Mouse (Mus musculus): ENCODE results near the gene Atp5d. TPM values are rescaled to one million over a fixed set of nuclear protein-coding genes. Genes with fewer than 3 reads are reported as not detected.
A peak's percentile ranks its signal among the peaks of the same experiment; 100 is the strongest.

Atp5d gene
- total and polyA plus RNA-seq, 2 experiments from 2014 or later, result 972 to 1,858 TPM

DNA sequence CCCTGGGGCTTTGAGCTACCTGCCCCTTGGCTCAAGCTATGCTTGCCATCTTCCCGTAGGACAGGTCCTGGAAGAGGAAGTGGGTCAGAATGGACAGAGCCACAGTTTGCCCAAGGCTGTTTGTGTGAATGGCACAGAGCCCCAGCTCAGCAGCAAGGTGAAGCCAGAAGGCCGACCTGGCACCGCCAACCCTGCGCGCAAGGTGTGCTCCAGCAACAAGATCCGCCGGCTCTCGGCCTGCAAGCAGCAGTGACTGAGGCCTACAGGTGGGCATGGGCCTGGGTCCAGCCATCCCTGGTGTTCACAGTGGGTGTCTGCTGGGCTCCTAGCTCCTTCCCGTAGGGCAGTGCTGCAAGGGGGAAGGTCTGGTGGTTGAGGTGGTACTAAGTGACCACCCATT is 8.6 kb upstream of the Atp5d start:
- no peak overlapping the region for H3K27ac ChIP-seq (ENCODE audit: low read depth)
- H3K9ac ChIP-seq (replicated peaks; ENCODE audit: low read depth, low read length), result no peak overlapping the region
- ATAC-seq (ENCODE audit: insufficient read depth, low read depth) (no peak), DNase-seq (ENCODE audit: low spot score) (no peak)
- H3K9me3 ChIP-seq (replicated peaks; ENCODE audit: control insufficient read depth, low read length), result no peaks in the 10 kb centered on the region
- 0 out of 2 replicates have a peak, but pooled peaks cover 4% of the 10 kb centered on the region for H3K4me1 ChIP-seq (ENCODE audit: control insufficient read depth, insufficient read depth)
- TF ChIP-seq CTCF (IDR thresholded peaks at IDR 0.05; ENCODE audit: low read depth) (no peak), EP300 (IDR thresholded peaks at IDR 0.05; ENCODE audit: low read depth) (no peak)
- H3K4me2 ChIP-seq (ENCODE audit: low read depth, low read length), result no peak overlapping the region
- no peaks in the 10 kb centered on the region for H3K27me3 ChIP-seq (ENCODE audit: control insufficient read depth, insufficient read depth, low read length)
- peaks cover 73% of the 10 kb centered on the region for H3K36me3 ChIP-seq (replicated peaks; ENCODE audit: control insufficient read depth, insufficient read depth, low read length)
- WGBS, result 86% methylated on average over 9 of the region's 9 CpGs
- no peak overlapping the region for H3K4me3 ChIP-seq (ENCODE audit: low read depth, low read length)

DNA sequence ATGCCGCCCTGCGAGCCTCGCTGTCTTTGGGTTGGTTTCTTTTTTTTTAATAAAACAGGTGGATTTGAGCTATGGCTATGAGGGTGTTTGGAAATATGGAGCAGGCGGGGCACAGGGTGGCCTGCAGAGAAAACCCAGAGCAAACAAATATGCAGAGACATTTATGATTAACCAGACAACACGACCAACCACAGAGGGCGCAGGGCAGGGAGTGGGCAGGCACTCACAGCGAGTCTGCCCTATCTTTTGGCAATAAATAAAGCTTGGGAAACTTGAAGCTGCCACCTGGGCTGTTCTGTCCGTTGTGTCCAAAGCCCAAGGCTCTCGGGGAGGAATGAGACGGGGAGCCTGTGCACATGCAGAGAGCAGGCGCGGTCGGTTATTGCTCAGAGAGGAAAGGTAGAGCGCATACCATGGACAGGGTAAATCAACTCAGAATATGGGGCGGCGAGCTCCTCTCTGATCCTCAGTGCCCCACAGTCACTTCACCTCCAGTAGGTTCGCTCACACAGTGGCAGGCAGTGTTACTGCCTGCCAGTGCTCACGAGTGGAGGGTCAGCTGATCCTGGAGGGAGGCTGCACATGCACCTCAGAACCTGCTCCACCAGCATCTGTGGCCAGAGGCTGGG is 7.9 kb upstream of the Atp5d start:
- Histone ChIP-seq H3K36me3 (replicated peaks; ENCODE audit: control insufficient read depth, insufficient read depth, low read length) (peaks cover 66% of the 10 kb centered on the region), H3K4me1 (ENCODE audit: control insufficient read depth, insufficient read depth) (0 out of 2 replicates have a peak, but pooled peaks cover 4% of the 10 kb centered on the region), H3K27ac (ENCODE audit: low read depth) (no peak overlapping the region), H3K27me3 (ENCODE audit: control insufficient read depth, insufficient read depth, low read length) (no peaks in the 10 kb centered on the region), H3K4me3 (ENCODE audit: low read depth, low read length) (no peak overlapping the region), H3K9ac (replicated peaks; ENCODE audit: low read depth, low read length) (no peak overlapping the region), H3K9me3 (replicated peaks; ENCODE audit: control insufficient read depth, low read length) (no peaks in the 10 kb centered on the region), H3K4me2 (ENCODE audit: low read depth, low read length) (no peak overlapping the region)
- WGBS, result 87% methylated on average over 18 of the region's 18 CpGs
- TF ChIP-seq CTCF (IDR thresholded peaks at IDR 0.05; ENCODE audit: low read depth) (no peak), EP300 (IDR thresholded peaks at IDR 0.05; ENCODE audit: low read depth) (no peak)
- DNase-seq (ENCODE audit: low spot score), result no peak
- no peak for ATAC-seq (ENCODE audit: insufficient read depth, low read depth)

- no peak overlapping the region for H3K4me2 ChIP-seq (ENCODE audit: low read depth, low read length)
- TF ChIP-seq EP300 (IDR thresholded peaks at IDR 0.05; ENCODE audit: low read depth) (no peak), CTCF (IDR thresholded peaks at IDR 0.05; ENCODE audit: low read depth) (no peak)
- H3K27me3 ChIP-seq (ENCODE audit: control insufficient read depth, insufficient read depth, low read length), result peaks cover 2% of the 10 kb centered on the region; the same call in 1 of the 2 replicates
- WGBS, result 35% methylated on average over 55 of the region's 55 CpGs
- no peak overlapping the region for H3K4me3 ChIP-seq (ENCODE audit: low read depth, low read length)
- H3K9ac ChIP-seq (replicated peaks; ENCODE audit: low read depth, low read length), result no peak overlapping the region
- H3K4me1 ChIP-seq (ENCODE audit: control insufficient read depth, insufficient read depth), result 0 out of 2 replicates have a peak, but pooled peaks cover 4% of the 10 kb centered on the region
- H3K27ac ChIP-seq (ENCODE audit: low read depth), result no peak overlapping the region
- DNase-seq (ENCODE audit: low spot score), result no peak
- H3K9me3 ChIP-seq (replicated peaks; ENCODE audit: control insufficient read depth, low read length), result no peaks in the 10 kb centered on the region
- H3K36me3 ChIP-seq (replicated peaks; ENCODE audit: control insufficient read depth, insufficient read depth, low read length), result peaks cover 57% of the 10 kb centered on the region
- no peak for ATAC-seq (ENCODE audit: insufficient read depth, low read depth)
These were observed 7.0 kb upstream of the Atp5d start for GRCm38 (mm10) chr10:80131316-80131951.

- Histone ChIP-seq H3K9ac (replicated peaks; ENCODE audit: low read depth, low read length) (no peak overlapping the region), H3K4me3 (ENCODE audit: low read depth, low read length) (no peak overlapping the region), H3K36me3 (replicated peaks; ENCODE audit: control insufficient read depth, insufficient read depth, low read length) (peaks cover 52% of the 10 kb centered on the region), H3K27me3 (ENCODE audit: control insufficient read depth, insufficient read depth, low read length) (peaks cover 6% of the 10 kb centered on the region; the same call in 1 of the 2 replicates), H3K9me3 (replicated peaks; ENCODE audit: control insufficient read depth, low read length) (no peaks in the 10 kb centered on the region), H3K4me2 (ENCODE audit: low read depth, low read length) (no peak overlapping the region), H3K4me1 (ENCODE audit: control insufficient read depth, insufficient read depth) (0 out of 2 replicates have a peak, but pooled peaks cover 4% of the 10 kb centered on the region), H3K27ac (ENCODE audit: low read depth) (no peak overlapping the region)
- TF ChIP-seq EP300 (IDR thresholded peaks at IDR 0.05; ENCODE audit: low read depth), result no peak
- no peak for TF ChIP-seq CTCF (IDR thresholded peaks at IDR 0.05; ENCODE audit: low read depth)
- DNase-seq (ENCODE audit: low spot score), result no peak
- WGBS, result 63% methylated on average over 27 of the region's 27 CpGs
- ATAC-seq (ENCODE audit: insufficient read depth, low read depth), result no peak
These were observed 6.5 kb upstream of the Atp5d start for GRCm38 (mm10) chr10:80131952-80132350.

GRCm38 (mm10) chr10:80133226-80133849 is 5.1 kb upstream of the Atp5d start:
- no peaks in the 10 kb centered on the region for H3K9me3 ChIP-seq (replicated peaks; ENCODE audit: control insufficient read depth, low read length)
- peaks cover 38% of the 10 kb centered on the region for H3K36me3 ChIP-seq (replicated peaks; ENCODE audit: control insufficient read depth, insufficient read depth, low read length)
- ATAC-seq (ENCODE audit: insufficient read depth, low read depth), result peak; percentile 69
- H3K4me3 ChIP-seq (ENCODE audit: low read depth, low read length), result no peak overlapping the region
- no peak overlapping the region for H3K4me2 ChIP-seq (ENCODE audit: low read depth, low read length)
- peaks cover 15% of the 10 kb centered on the region; the same call in 1 of the 2 replicates for H3K27me3 ChIP-seq (ENCODE audit: control insufficient read depth, insufficient read depth, low read length)
- H3K9ac ChIP-seq (replicated peaks; ENCODE audit: low read depth, low read length), result no peak overlapping the region
- peaks cover 13% of the 10 kb centered on the region for H3K4me1 ChIP-seq (ENCODE audit: control insufficient read depth, insufficient read depth)
- H3K27ac ChIP-seq (ENCODE audit: low read depth), result peak overlapping the region; percentile 4; the same call in 1 of the 2 replicates
- peak; percentile 60 for DNase-seq (ENCODE audit: low spot score)
- 30% methylated on average over 8 of the region's 8 CpGs for WGBS
- peak; percentile 48 for TF ChIP-seq CTCF (IDR thresholded peaks at IDR 0.05; ENCODE audit: low read depth)
- TF ChIP-seq EP300 (IDR thresholded peaks at IDR 0.05; ENCODE audit: low read depth), result 0 out of 2 replicates have a peak, but pooled peaks have one; percentile 43
